Mouse (Mus musculus): ENCODE data around the gene Tmem242. TPM values are rescaled to one million over a fixed set of nuclear protein-coding genes. Genes with fewer than 3 reads are reported as not detected.

The Tmem242 gene
- polyA plus RNA-seq, 1 experiment from 2014 or later = 175 TPM

DNA sequence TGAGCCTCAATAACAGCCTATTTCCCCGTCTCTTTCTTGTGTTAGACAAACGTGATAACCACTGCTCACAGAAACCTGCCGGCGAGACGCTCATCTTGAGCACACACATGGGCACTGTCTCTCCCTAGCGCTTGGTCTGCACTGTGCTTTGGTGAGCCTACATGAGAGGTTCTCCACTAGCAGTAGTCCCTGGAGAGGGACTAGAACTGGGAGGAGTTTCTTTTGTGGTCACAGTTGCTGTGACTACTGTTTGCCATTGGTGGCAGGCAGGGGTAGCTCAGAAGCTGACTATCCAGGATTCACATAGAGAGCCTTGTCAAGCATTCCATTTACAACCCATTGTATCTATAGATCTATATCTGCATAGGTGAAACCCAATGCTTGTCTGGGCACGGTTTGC, 27.3 kb downstream of the Tmem242 start:
- no peaks in the 10 kb centered on the region for H3K4me1 ChIP-seq (ENCODE audit: control insufficient read depth, insufficient read depth, low read length)
- ATAC-seq (ENCODE audit: insufficient number of reproducible peaks, low FRiP score, low TSS enrichment, low read depth) = no peak
- H3K9ac ChIP-seq (ENCODE audit: low read length) = no peak overlapping the region
- no peak overlapping the region for H3K27ac ChIP-seq (replicated peaks; ENCODE audit: low read depth, low read length)
- no peak for DNase-seq (ENCODE audit: low spot score)
- WGBS = 95% methylated on average over 7 of the region's 7 CpGs
- no peaks in the 10 kb centered on the region for H3K9me3 ChIP-seq (ENCODE audit: control insufficient read depth, low read length)
- no peak overlapping the region for H3K4me2 ChIP-seq (ENCODE audit: low read depth, severe bottlenecking)
- H3K4me3 ChIP-seq (ENCODE audit: low read depth, low read length) = no peak overlapping the region
- peaks cover 4% of the 10 kb centered on the region; the same call in 1 of the 2 replicates for H3K36me3 ChIP-seq (ENCODE audit: control insufficient read depth, insufficient read depth, low read length)
- H3K27me3 ChIP-seq (ENCODE audit: control insufficient read depth, insufficient read depth, low read length) = no peaks in the 10 kb centered on the region

DNA sequence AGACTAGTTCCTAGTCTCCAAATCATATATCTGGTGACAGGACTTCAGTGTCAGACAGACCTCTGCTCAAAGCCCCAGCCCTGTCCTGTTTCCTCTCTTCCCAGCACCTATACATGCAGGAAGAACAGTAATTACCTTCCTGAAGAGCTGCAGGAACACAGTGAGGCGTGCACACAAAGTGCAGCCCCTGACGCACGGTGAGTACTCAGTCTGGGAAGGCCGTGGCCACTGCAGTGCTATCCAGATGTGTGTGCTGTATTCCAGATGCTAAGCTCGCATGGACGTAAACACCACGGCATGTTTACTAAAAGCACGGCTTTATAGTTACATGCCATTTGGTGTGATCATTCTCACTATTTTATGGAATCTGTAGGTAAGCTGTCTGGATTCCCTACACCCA, 27.8 kb downstream of the Tmem242 start:
- peaks cover 4% of the 10 kb centered on the region; the same call in 1 of the 2 replicates for H3K36me3 ChIP-seq (ENCODE audit: control insufficient read depth, insufficient read depth, low read length)
- no peaks in the 10 kb centered on the region for H3K9me3 ChIP-seq (ENCODE audit: control insufficient read depth, low read length)
- H3K4me1 ChIP-seq (ENCODE audit: control insufficient read depth, insufficient read depth, low read length) = no peaks in the 10 kb centered on the region
- H3K4me3 ChIP-seq (ENCODE audit: low read depth, low read length) = no peak overlapping the region
- no peaks in the 10 kb centered on the region for H3K27me3 ChIP-seq (ENCODE audit: control insufficient read depth, insufficient read depth, low read length)
- ATAC-seq (ENCODE audit: insufficient number of reproducible peaks, low FRiP score, low TSS enrichment, low read depth) (no peak), DNase-seq (ENCODE audit: low spot score) (no peak)
- H3K9ac ChIP-seq (ENCODE audit: low read length) = no peak overlapping the region
- 86% methylated on average over 8 of the region's 8 CpGs for WGBS
- no peak overlapping the region for H3K27ac ChIP-seq (replicated peaks; ENCODE audit: low read depth, low read length)
- no peak overlapping the region for H3K4me2 ChIP-seq (ENCODE audit: low read depth, severe bottlenecking)

DNA sequence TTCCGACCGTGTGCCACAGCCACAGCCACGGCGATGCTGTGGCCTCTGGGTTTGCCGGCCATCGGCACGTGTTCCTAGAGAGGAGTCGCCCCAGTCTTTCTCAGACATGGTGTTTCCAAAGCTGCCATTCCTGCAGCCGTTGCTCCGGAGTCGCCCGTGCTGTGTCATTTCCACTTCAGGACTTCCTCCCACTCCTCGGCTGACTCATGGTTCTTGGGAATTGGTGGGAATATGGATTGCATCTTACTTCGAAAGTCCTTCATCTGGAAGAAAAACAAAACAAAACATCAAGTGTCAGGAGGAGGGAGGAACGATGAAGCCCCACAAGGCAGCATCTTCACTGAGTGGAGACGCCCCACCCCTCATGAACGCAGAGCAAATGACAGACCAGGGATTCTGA, 28.9 kb downstream of the Tmem242 start:
- Histone ChIP-seq H3K4me2 (ENCODE audit: low read depth, severe bottlenecking) (no peak overlapping the region), H3K4me3 (ENCODE audit: low read depth, low read length) (no peak overlapping the region), H3K9me3 (ENCODE audit: control insufficient read depth, low read length) (no peaks in the 10 kb centered on the region), H3K27me3 (ENCODE audit: control insufficient read depth, insufficient read depth, low read length) (no peaks in the 10 kb centered on the region), H3K36me3 (ENCODE audit: control insufficient read depth, insufficient read depth, low read length) (peaks cover 4% of the 10 kb centered on the region; the same call in 1 of the 2 replicates), H3K9ac (ENCODE audit: low read length) (no peak overlapping the region), H3K4me1 (ENCODE audit: control insufficient read depth, insufficient read depth, low read length) (no peaks in the 10 kb centered on the region), H3K27ac (replicated peaks; ENCODE audit: low read depth, low read length) (no peak overlapping the region)
- ATAC-seq (ENCODE audit: insufficient number of reproducible peaks, low FRiP score, low TSS enrichment, low read depth) = no peak
- no peak for DNase-seq (ENCODE audit: low spot score)
- 94% methylated on average over 17 of the region's 17 CpGs for WGBS

DNA sequence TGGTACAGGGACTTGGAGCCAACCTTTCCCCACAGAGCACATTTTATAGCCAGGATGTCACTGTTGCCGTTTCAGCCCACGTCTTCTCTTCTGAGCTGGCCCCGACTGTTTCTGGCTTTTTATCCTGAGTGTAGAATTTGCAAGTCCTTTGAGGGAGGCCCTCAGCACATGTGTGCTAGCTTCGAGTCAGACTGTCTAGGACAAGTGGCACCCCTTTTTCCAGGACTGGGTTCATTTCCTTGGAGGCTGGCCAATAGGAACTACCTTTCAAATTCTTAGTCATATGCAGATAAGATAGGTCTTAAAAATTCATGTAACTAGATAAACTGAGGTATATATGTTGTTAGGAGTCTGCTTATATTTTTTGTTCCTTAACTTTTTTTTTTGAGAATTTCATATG, 29.7 kb downstream of the Tmem242 start:
- H3K4me2 ChIP-seq (ENCODE audit: low read depth, severe bottlenecking) = no peak overlapping the region
- no peak overlapping the region for H3K27ac ChIP-seq (replicated peaks; ENCODE audit: low read depth, low read length)
- no peaks in the 10 kb centered on the region for H3K4me1 ChIP-seq (ENCODE audit: control insufficient read depth, insufficient read depth, low read length)
- no peak for DNase-seq (ENCODE audit: low spot score)
- no peaks in the 10 kb centered on the region for H3K9me3 ChIP-seq (ENCODE audit: control insufficient read depth, low read length)
- no peak for ATAC-seq (ENCODE audit: insufficient number of reproducible peaks, low FRiP score, low TSS enrichment, low read depth)
- no peak overlapping the region for H3K4me3 ChIP-seq (ENCODE audit: low read depth, low read length)
- 87% methylated on average over 4 of the region's 4 CpGs for WGBS
- peaks cover 4% of the 10 kb centered on the region; the same call in 1 of the 2 replicates for H3K36me3 ChIP-seq (ENCODE audit: control insufficient read depth, insufficient read depth, low read length)
- no peaks in the 10 kb centered on the region; the same call in 1 of the 2 replicates for H3K27me3 ChIP-seq (ENCODE audit: control insufficient read depth, insufficient read depth, low read length)
- H3K9ac ChIP-seq (ENCODE audit: low read length) = no peak overlapping the region

DNA sequence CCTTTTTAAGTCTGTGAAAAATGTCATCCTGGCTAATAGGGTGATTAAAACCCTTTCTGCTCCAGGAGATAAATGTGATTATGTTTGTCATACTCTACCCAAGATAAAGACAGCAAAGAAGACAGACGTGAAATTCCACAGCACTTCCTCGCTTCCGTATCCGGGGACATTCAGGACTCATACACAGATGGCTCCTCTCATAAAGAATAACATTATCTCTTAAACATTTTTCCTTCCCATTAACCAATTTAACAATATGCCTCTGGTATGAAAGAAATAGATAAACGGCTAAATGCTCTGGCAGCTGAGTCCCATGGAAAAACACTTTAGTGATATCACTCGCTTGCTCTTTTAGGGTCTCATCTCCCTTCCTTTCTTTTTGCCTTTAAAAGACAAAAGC, 33.0 kb downstream of the Tmem242 start:
- H3K4me3 ChIP-seq (ENCODE audit: low read depth, low read length) = no peak overlapping the region
- peaks cover 6% of the 10 kb centered on the region for H3K4me1 ChIP-seq (ENCODE audit: control insufficient read depth, insufficient read depth, low read length)
- no peaks in the 10 kb centered on the region for H3K9me3 ChIP-seq (ENCODE audit: control insufficient read depth, low read length)
- WGBS = 86% methylated on average over 6 of the region's 6 CpGs
- H3K4me2 ChIP-seq (ENCODE audit: low read depth, severe bottlenecking) = no peak overlapping the region
- ATAC-seq (ENCODE audit: insufficient number of reproducible peaks, low FRiP score, low TSS enrichment, low read depth) (no peak), DNase-seq (ENCODE audit: low spot score) (no peak)
- no peaks in the 10 kb centered on the region for H3K36me3 ChIP-seq (ENCODE audit: control insufficient read depth, insufficient read depth, low read length)
- no peak overlapping the region for H3K27ac ChIP-seq (replicated peaks; ENCODE audit: low read depth, low read length)
- H3K9ac ChIP-seq (ENCODE audit: low read length) = no peak overlapping the region
- H3K27me3 ChIP-seq (ENCODE audit: control insufficient read depth, insufficient read depth, low read length) = no peaks in the 10 kb centered on the region; the same call in 1 of the 2 replicates

DNA sequence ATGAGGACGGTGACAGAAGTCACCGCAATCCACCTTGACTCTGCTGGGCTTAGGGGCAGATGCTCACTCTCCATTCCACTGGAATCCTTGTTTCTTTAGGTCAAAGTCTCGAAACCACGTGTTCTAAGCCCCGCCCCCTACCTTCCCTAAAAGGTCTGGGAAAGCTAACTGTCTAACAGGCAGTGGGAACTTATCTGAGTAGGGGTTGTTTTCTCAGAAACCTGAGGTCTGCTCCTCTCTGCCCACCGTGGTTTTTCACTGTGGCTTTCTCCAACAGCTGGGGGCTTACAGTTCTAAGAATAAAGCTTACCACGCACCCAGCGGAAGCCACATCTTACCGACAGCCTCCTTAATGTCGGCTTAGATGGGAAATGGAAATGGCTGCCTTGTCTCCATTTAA, 33.5 kb downstream of the Tmem242 start:
- no peak overlapping the region for H3K9ac ChIP-seq (ENCODE audit: low read length)
- no peaks in the 10 kb centered on the region for H3K9me3 ChIP-seq (ENCODE audit: control insufficient read depth, low read length)
- no peak overlapping the region for H3K27ac ChIP-seq (replicated peaks; ENCODE audit: low read depth, low read length)
- ATAC-seq (ENCODE audit: insufficient number of reproducible peaks, low FRiP score, low TSS enrichment, low read depth) = no peak
- H3K36me3 ChIP-seq (ENCODE audit: control insufficient read depth, insufficient read depth, low read length) = no peaks in the 10 kb centered on the region
- 45% methylated on average over 10 of the region's 10 CpGs for WGBS
- no peak overlapping the region for H3K4me3 ChIP-seq (ENCODE audit: low read depth, low read length)
- H3K4me2 ChIP-seq (ENCODE audit: low read depth, severe bottlenecking) = no peak overlapping the region
- no peaks in the 10 kb centered on the region; the same call in 1 of the 2 replicates for H3K27me3 ChIP-seq (ENCODE audit: control insufficient read depth, insufficient read depth, low read length)
- no peak for DNase-seq (ENCODE audit: low spot score)
- peaks cover 6% of the 10 kb centered on the region for H3K4me1 ChIP-seq (ENCODE audit: control insufficient read depth, insufficient read depth, low read length)

DNA sequence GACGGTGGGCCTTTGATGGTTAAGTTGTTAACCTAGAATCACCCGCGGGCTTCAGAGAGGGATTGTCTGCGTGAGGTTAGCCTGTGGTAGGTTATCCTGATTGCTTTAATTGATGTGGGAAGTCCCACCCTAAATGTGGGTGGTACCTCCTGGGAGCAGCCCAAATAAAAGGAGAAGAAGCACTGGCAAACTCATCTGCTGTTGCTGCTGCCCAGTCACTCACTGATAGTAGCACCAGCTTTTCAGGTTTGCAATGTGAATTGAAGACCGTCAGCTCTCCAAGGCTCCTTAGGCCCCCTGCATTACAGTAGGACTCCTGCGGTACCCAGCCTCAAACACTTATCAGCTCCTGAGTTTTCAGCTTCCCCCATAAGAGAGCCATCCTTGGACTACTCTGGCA, 36.2 kb downstream of the Tmem242 start:
- peaks cover 6% of the 10 kb centered on the region for H3K4me1 ChIP-seq (ENCODE audit: control insufficient read depth, insufficient read depth, low read length)
- DNase-seq (ENCODE audit: low spot score) (no peak), ATAC-seq (ENCODE audit: insufficient number of reproducible peaks, low FRiP score, low TSS enrichment, low read depth) (no peak)
- no peak overlapping the region for H3K4me2 ChIP-seq (ENCODE audit: low read depth, severe bottlenecking)
- H3K27me3 ChIP-seq (ENCODE audit: control insufficient read depth, insufficient read depth, low read length) = no peaks in the 10 kb centered on the region; the same call in 1 of the 2 replicates
- no peaks in the 10 kb centered on the region for H3K9me3 ChIP-seq (ENCODE audit: control insufficient read depth, low read length)
- no peak overlapping the region for H3K27ac ChIP-seq (replicated peaks; ENCODE audit: low read depth, low read length)
- H3K4me3 ChIP-seq (ENCODE audit: low read depth, low read length) = no peak overlapping the region
- H3K9ac ChIP-seq (ENCODE audit: low read length) = no peak overlapping the region
- 74% methylated on average over 6 of the region's 6 CpGs for WGBS
- no peaks in the 10 kb centered on the region for H3K36me3 ChIP-seq (ENCODE audit: control insufficient read depth, insufficient read depth, low read length)

DNA sequence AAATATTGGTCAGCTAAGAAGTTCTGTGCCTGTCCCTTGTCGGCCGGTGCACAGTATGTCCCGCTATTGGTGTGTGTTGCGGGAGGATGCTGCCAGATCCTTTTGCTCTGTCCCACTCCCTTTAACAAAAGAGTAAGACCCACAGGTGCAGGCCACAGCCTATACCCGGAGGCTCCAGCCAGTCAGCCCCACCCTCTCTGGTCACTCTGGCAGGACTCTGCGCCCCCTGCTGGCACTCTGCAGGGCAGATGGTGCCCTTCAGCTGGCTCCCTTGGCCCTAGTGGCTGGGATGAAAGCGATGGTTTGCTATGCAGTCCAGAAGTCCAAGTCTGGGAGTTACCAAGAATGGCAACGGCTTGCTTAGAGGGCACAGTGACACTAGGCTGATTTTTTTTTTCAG, 37.4 kb downstream of the Tmem242 start:
- Histone ChIP-seq H3K4me1 (ENCODE audit: control insufficient read depth, insufficient read depth, low read length) (peaks cover 7% of the 10 kb centered on the region), H3K9ac (ENCODE audit: low read length) (no peak overlapping the region), H3K9me3 (ENCODE audit: control insufficient read depth, low read length) (no peaks in the 10 kb centered on the region), H3K27me3 (ENCODE audit: control insufficient read depth, insufficient read depth, low read length) (no peaks in the 10 kb centered on the region; the same call in 1 of the 2 replicates), H3K4me2 (ENCODE audit: low read depth, severe bottlenecking) (no peak overlapping the region), H3K36me3 (ENCODE audit: control insufficient read depth, insufficient read depth, low read length) (no peaks in the 10 kb centered on the region), H3K4me3 (ENCODE audit: low read depth, low read length) (no peak overlapping the region), H3K27ac (replicated peaks; ENCODE audit: low read depth, low read length) (no peak overlapping the region)
- DNase-seq (ENCODE audit: low spot score) = peak; percentile 89
- 33% methylated on average over 8 of the region's 8 CpGs for WGBS
- no peak for ATAC-seq (ENCODE audit: insufficient number of reproducible peaks, low FRiP score, low TSS enrichment, low read depth)

DNA sequence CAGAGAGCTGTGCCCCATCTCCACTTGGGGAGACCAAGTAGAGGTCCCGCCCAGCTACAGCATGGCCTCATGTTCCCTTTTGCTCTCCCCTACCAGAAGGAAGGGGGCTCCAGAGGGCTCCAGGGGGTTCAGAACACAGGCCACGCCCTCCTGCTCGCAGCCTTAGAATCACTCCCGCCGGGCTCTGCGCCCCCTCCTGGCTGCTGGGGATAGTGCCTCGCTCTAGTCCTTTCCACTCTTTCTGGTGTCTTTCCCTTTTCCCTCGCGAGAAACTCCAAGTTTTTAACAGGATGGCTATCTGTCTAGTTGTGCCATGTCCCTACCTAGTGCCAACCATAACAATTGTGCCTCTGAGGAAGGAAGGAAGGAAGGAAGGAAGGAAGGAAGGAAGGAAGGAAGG, 38.0 kb downstream of the Tmem242 start:
- WGBS = 5% methylated on average over 9 of the region's 9 CpGs
- Histone ChIP-seq H3K27me3 (ENCODE audit: control insufficient read depth, insufficient read depth, low read length) (no peaks in the 10 kb centered on the region; the same call in 1 of the 2 replicates), H3K9me3 (ENCODE audit: control insufficient read depth, low read length) (no peaks in the 10 kb centered on the region), H3K27ac (replicated peaks; ENCODE audit: low read depth, low read length) (no peak overlapping the region), H3K36me3 (ENCODE audit: control insufficient read depth, insufficient read depth, low read length) (no peaks in the 10 kb centered on the region), H3K4me1 (ENCODE audit: control insufficient read depth, insufficient read depth, low read length) (peaks cover 8% of the 10 kb centered on the region), H3K4me3 (ENCODE audit: low read depth, low read length) (no peak overlapping the region), H3K4me2 (ENCODE audit: low read depth, severe bottlenecking) (no peak overlapping the region), H3K9ac (ENCODE audit: low read length) (no peak overlapping the region)
- ATAC-seq (ENCODE audit: insufficient number of reproducible peaks, low FRiP score, low TSS enrichment, low read depth) (peak; percentile 69; the same call in 1 of the 2 replicates), DNase-seq (ENCODE audit: low spot score) (peak; percentile 88)

All from limb, embryonic 11.5 days (tissue).